Mouse (Mus musculus) kidney, postnatal 36 days (tissue): ENCODE results near the gene Spp2.
A peak's percentile ranks its signal among the peaks of the same experiment; 100 is the strongest.

Experiments used
- DNase-seq, 2 experiments: peaks; one replicate each; pipeline ENCODE4 v3.0.0; 2021 to 2022; ENCODE audit warnings: mixed read lengths in 2 of 2

The Spp2 gene

DNA sequence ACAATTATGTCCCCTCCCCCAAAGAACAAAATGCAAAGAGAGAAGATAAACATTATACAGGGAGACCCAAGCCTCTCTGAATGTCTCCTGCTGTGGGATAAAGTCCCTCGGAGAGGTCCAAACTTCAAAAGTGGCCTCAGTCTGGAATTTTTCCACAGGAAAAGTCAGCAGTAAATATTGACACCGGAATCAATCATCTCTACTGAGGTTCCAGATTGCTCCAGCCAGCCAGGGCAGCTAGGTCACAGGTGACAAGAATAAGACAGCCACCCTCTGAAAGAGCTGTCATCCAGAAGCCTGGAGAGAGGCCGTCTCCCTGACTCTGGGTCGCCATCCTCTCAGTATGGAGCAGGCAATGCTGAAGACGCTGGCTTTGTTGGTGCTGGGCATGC, at the start of gene Spp2:
Spp2 (plus strand) TSS at position 155 of the 392 bp plus-strand sequence.
- DNase-seq: peak; percentile 57 to 74

- DNase-seq: peak; percentile 77 to 78
Observed at GRCm38 (mm10) chr1:88357458-88358090, 49.2 kb upstream of the Spp2 start.

GRCm38 (mm10) chr1:88358102-88358654, 48.6 kb upstream of the Spp2 start:
- peak; percentile 55 to 57 for DNase-seq

GRCm38 (mm10) chr1:88361085-88361484, 45.7 kb upstream of the Spp2 start:
- no peak for DNase-seq

GRCm38 (mm10) chr1:88366881-88367644, 39.7 kb upstream of the Spp2 start:
- DNase-seq: peak in 1 of 2 experiments; percentile 30

DNA sequence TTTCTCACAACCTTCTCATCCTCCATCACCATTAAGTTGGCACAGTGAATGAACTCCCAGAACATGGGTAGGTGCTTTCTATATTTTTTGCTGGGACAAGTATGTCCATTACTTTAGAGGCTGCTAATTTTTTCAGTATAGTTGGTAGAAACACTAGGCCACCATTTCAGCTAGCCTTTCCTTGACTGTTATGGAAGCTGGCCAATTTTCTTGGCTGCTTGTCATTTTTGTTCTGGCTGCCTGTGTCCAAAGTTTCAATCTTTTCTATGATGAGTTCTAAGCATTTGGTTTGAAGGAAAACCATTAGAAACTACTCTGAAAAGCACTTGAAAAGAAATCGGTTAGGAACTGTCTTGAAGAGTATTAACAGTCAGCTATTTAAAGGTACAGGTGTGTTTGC, 28.3 kb upstream of the Spp2 start:
- peak; percentile 16 to 42 for DNase-seq

- no peak for DNase-seq
Observed at GRCm38 (mm10) chr1:88391632-88392031, 15.1 kb upstream of the Spp2 start.

DNA sequence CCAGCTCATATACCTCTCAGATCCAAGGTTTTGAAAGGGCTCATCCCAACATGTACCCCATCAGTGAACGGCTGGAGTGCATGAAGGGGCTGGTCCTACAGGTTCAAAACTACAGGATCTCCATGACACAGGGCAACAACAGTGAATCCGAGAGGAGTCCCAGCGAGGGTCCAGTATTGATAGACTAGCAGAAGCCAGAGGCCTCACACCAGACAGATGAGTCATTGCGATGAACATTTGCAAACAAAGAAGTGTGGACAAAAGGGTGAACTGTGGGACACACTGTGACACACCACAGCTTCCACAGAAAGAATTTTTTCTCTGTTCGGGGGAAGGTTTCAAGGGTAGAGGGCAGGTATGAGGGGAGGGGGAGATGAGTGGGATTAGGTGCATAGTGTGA, 13.4 kb upstream of the Spp2 start:
- DNase-seq: no peak

GRCm38 (mm10) chr1:88403378-88403777, 3.4 kb upstream of the Spp2 start:
- DNase-seq: peak in 1 of 2 experiments; percentile 25

GRCm38 (mm10) chr1:88406078-88406806, 519 bp upstream of the Spp2 start:
- DNase-seq: peak in 1 of 2 experiments; percentile 41

GRCm38 (mm10) chr1:88408340-88408739, 1.6 kb downstream of the Spp2 start:
- DNase-seq: peak; percentile 62 to 78

DNA sequence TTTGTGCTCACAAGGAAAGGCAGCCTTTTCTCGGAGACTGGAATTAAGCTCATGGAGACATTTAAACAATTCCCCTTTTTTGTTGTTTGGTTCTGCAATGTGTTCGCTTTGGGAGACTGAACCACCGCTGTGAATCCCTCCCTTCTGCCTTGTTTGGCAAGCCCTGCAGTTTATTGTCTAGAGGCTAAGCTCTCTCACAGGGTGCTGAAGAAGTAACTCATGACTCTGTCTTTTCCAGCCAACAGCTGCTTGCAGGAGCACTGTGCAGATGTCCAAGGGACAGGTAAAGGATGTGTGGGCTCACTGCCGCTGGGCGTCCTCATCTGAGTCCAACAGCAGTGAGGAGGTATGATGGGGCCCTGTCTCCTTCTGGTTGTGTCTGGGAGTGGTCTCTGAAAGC, 5.3 kb downstream of the Spp2 start:
- no peak for DNase-seq

GRCm38 (mm10) chr1:88418943-88419342, 12.2 kb downstream of the Spp2 start:
- DNase-seq: peak in 1 of 2 experiments; percentile 47

DNA sequence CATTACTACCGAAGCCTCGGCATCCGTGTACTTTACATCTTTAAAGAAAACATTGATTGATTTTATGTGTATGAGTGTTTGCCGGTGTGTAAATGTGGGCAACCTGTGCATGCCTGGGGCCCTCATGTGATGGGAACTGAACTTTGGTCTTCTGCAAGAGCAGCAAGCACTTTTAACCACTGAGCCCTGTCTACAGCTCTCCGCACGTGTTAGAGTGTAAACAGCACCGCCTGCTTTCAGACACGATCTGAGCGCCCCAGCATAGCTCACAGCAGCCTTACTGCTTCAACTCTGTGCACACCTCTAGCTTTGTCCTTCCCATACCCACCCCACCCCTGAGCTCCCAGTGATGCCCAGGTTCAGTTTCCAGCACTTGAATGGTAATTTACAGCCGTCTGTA, 15.3 kb downstream of the Spp2 start:
- peak; percentile 53 to 66 for DNase-seq

- DNase-seq: no peak
Observed at GRCm38 (mm10) chr1:88422846-88423395, 16.2 kb downstream of the Spp2 start.

GRCm38 (mm10) chr1:88424602-88425252, 18.0 kb downstream of the Spp2 start:
- DNase-seq: peak; percentile 65 to 89

GRCm38 (mm10) chr1:88427987-88428741, 21.4 kb downstream of the Spp2 start:
- DNase-seq: no peak

GRCm38 (mm10) chr1:88429413-88429812, 22.7 kb downstream of the Spp2 start:
- peak in 1 of 2 experiments; percentile 23 for DNase-seq

- DNase-seq: no peak
Observed at GRCm38 (mm10) chr1:88431262-88431661, 24.5 kb downstream of the Spp2 start.

DNA sequence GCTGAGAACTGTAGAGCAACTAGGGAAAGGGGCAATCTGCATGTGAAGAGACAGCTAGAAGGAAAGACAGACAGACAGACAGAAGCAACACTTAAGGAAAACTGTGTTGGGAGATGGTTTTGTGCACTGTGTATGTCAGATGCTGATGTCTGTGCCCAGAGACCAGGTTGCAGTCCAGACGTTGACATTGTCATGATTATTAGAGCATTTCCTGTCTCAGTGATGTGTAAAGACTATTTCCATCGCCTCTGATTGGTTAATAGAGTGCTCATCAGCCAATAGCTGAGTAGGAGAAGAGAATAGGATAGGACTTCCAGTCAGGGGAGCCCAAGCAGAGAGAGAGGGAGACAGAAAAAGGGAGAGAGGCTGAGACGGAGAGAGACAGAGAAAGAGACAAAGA, 25.8 kb downstream of the Spp2 start:
- DNase-seq: no peak

DNA sequence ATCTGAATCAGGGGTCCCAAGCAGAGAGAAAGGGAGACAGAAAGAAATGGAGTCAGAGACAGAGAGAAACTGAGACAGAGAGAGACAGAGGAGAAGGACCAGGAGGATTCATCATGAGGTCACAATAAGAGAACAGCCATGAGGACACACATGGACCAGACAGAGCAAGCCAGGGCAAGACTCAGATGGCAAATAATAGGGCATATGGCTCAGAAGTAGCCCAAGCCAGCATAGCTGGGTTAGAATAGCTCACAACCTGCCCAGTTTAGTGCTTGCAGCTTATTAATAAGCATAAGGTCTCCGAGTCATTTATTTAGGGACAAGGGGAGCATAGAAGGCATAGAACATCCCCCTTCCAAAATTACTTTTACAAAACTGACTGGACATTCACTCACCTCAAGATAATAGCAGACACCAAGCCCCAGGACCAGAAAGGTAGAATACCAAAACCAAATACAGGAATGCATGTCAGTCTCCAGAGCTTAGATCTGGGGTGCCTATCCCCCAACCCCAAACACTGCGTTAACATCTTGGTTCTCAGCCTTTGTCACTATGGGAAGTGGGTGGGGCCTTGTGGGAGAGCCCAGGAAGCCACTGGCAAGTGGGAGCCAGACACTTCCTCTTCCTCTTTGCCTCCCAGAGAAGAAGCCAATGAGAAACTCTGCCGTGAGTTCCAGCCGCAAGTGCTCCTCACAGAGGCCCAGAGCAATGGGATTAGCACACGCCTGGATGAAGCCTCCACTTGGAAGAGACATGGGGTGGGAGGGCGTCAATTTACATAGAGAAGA, 26.5 kb downstream of the Spp2 start:
- no peak for DNase-seq
